Mouse (Mus musculus): ENCODE measurements around the gene Slc15a3. TPM values are rescaled to one million over a fixed set of nuclear protein-coding genes. Genes with fewer than 3 reads are reported as not detected.

Slc15a3 gene
- 0.23 and 0.29 TPM in 2 replicates for polyA plus RNA-seq (2021; fragmentation: Nextera tagmentation)
- long read RNA-seq, experiment 1, partial matches to known transcripts = 0 of 2 reads
- long read RNA-seq, experiment 1, other reads (novel, unspliced or antisense) = 0 of 2 reads
- long read RNA-seq, experiment 2 = 0 reads

DNA sequence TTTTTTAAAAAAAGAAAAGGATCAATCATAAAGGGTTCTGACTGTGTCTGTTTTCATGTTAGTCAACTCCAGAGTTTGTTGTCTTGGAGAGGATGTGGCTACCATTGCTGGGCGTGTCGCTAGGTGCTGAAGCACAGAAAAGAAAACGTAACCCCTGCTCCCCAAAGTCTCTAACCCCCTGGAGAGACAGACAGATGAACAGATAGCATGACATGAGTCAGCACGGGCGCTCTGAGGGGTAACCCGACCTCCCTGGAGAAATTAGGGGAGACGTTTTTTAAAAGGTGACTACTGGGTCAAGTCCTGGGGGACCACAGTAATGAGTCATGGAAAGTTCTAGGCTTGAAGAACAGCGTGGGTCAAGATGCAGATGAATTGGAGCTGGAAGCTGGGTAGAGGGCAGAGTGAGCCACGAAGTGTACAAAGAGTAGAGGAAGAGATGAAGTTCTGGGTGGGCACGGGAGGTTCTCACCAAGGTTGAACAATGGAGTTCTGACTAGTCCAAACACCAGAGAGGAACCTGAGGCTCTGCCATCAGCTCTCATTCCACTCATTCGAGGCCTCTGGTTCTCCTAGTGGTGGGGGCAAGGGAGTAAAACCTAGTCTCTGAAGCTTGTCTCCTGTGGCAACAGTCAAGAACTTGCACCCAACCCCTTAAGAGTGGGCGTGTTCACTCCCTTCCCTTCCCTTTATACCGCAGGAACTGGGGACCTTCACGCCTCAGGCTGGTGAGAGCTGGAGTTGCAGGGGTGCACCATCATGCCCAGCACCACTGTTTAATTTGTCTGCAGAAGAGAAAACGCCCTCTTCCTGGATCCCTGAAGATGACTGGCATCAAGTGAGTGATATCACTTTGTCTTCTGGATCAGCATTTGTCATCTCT lies at the start of gene Slc15a3:
Gene Slc15a3, plus strand, starts transcription at position 718 of the 883 bp plus-strand sequence.

GRCm38 (mm10) chr19:10829436-10830175 lies 9.9 kb upstream of the Slc15a3 start, which contains the start of gene Cd6:
Gene Cd6, minus strand, starts transcription at chr19:10830058.

GRCm38 (mm10) chr19:10869886-10870527 lies 30.5 kb downstream of the Slc15a3 start, which contains the start of gene Tmem132a:
Gene Tmem132a, minus strand, starts transcription at chr19:10869940.

DNA sequence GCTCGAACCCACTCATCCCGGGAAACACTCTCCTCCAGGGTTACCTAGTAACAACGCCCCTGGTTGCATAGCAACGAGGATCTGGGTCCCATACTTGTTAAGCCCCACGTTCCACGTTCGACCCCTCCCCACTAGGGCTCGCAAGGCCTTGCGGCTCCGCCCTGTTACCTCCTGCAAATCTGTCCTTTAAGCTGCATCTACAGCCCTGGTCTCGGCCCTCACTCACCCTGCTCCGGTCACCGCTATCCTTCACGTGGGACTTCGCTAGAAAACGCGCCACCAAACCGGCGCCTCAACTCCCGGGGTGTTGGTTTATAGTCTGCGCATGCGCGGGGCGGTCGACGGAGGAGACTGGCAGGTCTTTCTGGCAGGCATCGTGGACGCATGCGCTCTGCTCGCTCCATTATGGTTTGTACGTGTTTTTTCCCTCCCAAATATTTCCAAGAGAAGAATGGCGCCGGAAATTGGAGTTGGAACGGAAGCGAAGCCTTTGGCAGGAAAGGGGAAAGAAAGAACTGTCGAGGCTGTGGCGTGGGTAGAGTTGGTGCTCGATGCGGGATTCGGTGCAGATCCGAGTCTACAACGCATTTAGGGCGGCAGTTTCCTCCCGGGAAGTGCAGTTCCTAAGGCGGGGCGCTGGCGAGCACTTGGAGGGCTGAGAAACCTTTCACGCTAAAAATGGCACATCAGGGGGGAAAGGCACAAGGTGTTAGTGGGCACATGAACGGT lies 42.1 kb downstream of the Slc15a3 start, which contains the start of gene Tmem109:
Gene Tmem109, minus strand, starts transcription at position 576 of the 729 bp plus-strand sequence.

DNA sequence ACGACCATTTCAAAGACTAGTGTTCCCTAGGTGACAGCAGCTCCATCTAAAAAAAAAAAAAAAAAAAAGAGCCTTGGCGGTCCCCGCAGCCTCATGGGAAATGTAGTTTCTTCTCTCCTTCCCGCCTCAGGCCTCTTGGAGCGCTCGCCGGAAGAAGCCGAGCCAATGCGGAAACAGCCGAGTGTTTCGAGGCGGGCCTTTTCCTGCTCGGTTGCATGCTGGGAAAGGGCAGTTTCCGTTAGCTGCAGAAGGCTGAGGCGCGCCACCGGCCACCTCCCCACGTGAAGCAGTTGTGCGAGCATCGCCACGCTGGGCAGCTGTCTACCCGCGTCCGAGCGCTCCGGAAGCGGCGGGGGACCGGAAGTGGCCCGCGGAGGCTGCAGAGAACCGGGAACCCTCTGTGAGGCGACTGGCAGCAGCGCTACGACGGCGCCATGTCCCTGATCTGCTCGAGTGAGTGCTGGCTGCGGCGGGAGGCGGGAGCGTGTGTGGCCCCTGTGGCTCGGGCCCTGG lies 55.5 kb downstream of the Slc15a3 start, which contains the start of gene Prpf19:
Gene Prpf19, plus strand, starts transcription at position 216 of the 513 bp plus-strand sequence.

Other genes starting within 250 kb of the Slc15a3 start
- gene Ddb1, start 234.4 kb upstream of the Slc15a3 start, polyA plus RNA-seq (2021; fragmentation: Nextera tagmentation) = 49.1 and 60.4 TPM in 2 replicates
- 1.7 and 5.6 TPM in 2 replicates for gene Tkfc, start 234.1 kb upstream of the Slc15a3 start, polyA plus RNA-seq (2021; fragmentation: Nextera tagmentation)
- 0.48 TPM in 1 of 2 replicates, not detected in the other for gene Vwce, start 205.5 kb upstream of the Slc15a3 start, polyA plus RNA-seq (2021; fragmentation: Nextera tagmentation)
- not detected in 2 replicates for gene Pga5, start 161.7 kb upstream of the Slc15a3 start, polyA plus RNA-seq (2021; fragmentation: Nextera tagmentation)
- 20.3 and 26.0 TPM in 2 replicates for gene Vps37c, start 151.0 kb upstream of the Slc15a3 start, polyA plus RNA-seq (2021; fragmentation: Nextera tagmentation)
- gene Cd5, start 100.7 kb upstream of the Slc15a3 start, polyA plus RNA-seq (2021; fragmentation: Nextera tagmentation) = not detected in 2 replicates
- 3.6 and 4.7 TPM in 2 replicates for gene Cd6, start 9.7 kb upstream of the Slc15a3 start, polyA plus RNA-seq (2021; fragmentation: Nextera tagmentation)
- 51.6 and 71.8 TPM in 2 replicates for gene Tmem132a, start 30.2 kb downstream of the Slc15a3 start, polyA plus RNA-seq (2021; fragmentation: Nextera tagmentation)
- gene Tmem109, start 42.3 kb downstream of the Slc15a3 start, polyA plus RNA-seq (2021; fragmentation: Nextera tagmentation) = 48.6 and 51.7 TPM in 2 replicates
- gene Prpf19, start 55.5 kb downstream of the Slc15a3 start, polyA plus RNA-seq (2021; fragmentation: Nextera tagmentation) = 23.9 and 65.3 TPM in 2 replicates
- gene Zp1, start 80.9 kb downstream of the Slc15a3 start, polyA plus RNA-seq (2021; fragmentation: Nextera tagmentation) = not detected in 2 replicates
- gene Ptgdr2, start 97.4 kb downstream of the Slc15a3 start, polyA plus RNA-seq (2021; fragmentation: Nextera tagmentation) = 0.05 TPM in 1 of 2 replicates, not detected in the other
- gene Ccdc86, start 109.5 kb downstream of the Slc15a3 start, polyA plus RNA-seq (2021; fragmentation: Nextera tagmentation) = 4.8 and 6.0 TPM in 2 replicates
- not detected in 2 replicates for gene Ms4a10, start 134.9 kb downstream of the Slc15a3 start, polyA plus RNA-seq (2021; fragmentation: Nextera tagmentation)
- gene Ms4a15, start 153.5 kb downstream of the Slc15a3 start, polyA plus RNA-seq (2021; fragmentation: Nextera tagmentation) = not detected in 2 replicates
- not detected in 2 replicates for gene Ms4a18, start 178.3 kb downstream of the Slc15a3 start, polyA plus RNA-seq (2021; fragmentation: Nextera tagmentation)
- gene Ms4a8a, start 241.4 kb downstream of the Slc15a3 start, polyA plus RNA-seq (2021; fragmentation: Nextera tagmentation) = not detected in 2 replicates

Measured in left cerebral cortex, adult 6 months (tissue).